Mouse (Mus musculus) sigmoid colon, adult 10 weeks (tissue): ENCODE results near the gene Impdh1. TPM values are rescaled to one million over a fixed set of nuclear protein-coding genes. Genes with fewer than 3 reads are reported as not detected.

Source experiments
- polyA plus RNA-seq: library from polyadenylated mRNA; stranded (reverse); fragments of 350-450 nt; fragmentation: Illumina TruSeq; extraction: RNeasy Lipid Tissue Mini Kit (QIAGEN cat#74804); gene quantifications from one replicate; pipeline ENCODE4 v1.2.3, GENCODE M21; 2014; ENCODE audit warnings: low read depth, low replicate concordance

Gene Impdh1
- polyA plus RNA-seq: 3.3 TPM

DNA sequence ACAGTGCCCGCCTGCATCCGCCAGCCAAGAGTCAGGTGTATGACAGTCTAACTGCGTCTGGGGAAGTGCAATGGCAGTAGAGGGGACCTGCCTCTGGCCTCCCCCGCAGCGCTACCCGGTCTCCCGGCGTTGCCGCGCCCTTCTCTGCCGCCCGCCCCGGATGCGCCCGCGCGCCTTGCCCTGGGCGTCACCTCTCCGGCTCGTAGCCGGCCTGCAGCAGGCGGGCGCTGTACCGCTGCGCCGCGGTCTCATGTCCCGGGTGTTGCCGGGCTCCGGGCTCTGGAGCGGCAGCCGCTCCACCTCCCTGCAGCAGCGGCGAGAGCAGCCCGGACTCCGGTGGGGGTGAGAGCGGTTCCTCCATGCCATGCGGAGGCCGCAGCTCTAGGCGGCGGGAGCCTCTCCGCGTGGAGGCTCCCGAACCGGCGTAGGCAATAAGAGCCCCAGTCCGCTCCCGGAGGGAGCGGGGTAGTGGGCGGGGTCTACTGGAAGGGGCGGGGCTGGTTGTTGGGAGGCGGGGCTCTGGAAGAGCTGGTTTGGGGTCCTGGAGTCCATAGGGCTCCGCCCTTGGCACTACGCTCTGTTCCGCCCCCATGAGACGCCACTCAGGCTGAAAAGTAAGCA, at the start of gene Impdh1:
Gene Impdh1, minus strand, starts transcription at position 484 of the 621 bp plus-strand sequence.

DNA sequence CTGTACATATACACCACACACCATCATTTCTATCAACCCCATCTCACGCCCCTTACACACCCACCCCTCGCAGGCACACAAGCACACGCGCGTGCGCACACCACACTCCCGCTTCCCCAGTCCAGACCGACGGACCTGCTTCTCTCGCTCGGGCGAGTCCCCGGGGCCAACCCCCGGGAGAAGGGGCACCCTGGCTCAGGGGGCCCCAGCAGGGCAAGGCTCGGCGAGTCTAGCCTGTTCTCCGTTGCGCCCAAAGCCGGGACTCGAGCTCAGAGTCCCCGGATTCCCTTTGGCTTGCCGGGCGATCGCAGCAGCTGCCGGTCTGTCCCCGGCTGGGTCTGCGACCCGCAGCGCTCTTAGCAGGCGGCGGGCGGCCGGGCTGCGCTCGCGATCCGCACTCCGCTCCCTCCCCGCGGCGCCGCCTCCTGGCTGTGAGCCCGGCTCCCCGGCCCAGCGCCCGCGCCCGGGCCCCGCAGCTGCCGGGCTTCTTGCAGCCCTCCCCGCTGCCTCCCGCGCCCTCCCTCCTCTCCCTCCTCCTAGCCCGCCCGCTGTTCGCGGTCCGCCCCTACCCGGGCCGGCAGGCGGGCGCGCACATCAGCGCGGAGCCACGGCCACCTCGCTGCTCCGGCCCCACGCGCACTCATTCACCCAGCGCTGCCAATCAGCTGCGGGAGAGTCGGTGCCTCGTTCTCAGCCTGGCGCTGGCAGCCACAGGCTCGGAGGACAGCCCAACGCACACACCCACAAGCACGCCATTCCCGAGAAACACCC, 37.1 kb downstream of the Impdh1 start, which contains the start of gene Prrt4:
Gene Prrt4, minus strand, starts transcription at position 697 of the 771 bp plus-strand sequence.

DNA sequence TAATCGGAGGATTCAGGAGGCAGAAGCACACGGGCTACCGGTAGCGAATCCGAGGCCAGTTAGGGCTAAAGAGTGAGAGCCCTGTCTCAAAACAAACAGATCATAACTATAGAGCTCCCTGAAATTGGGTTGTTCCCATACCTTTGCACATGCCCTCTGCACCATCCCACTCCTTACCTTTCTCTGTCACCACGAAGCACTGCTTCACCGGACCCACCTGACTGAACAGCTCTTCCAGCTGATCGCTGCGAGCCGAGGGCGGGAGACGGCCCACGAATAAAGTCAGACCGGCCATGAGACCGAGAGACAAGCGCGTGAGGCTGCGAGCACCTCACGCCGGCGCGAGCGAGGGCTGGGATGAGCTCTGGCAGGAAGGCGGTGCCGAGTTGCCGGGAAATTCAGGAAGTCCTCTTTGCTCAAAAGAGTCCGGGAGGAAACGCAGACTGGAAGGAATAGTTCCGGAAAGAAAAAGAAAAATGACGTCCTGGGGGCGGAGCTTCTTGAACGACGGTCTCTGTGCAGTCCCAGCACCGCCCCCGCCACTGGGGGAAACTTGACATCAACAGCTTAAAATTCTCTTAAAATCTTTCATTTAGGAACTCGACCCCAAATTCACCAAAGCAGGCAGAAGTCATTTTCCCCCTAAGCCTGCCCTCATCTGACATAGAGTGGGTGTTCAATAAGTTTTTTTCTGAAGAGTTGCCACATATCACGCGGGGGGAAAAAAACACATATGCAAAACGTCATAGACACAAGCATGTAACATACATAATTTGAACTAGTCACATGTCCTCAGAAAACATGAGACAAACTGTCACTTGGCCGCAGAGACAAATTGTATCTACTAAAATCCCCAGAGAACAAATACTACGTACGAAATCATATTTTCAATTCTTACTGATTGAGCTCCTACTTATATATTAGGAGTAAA, 51.6 kb downstream of the Impdh1 start, which contains the start of gene Rbm28:
Gene Rbm28, minus strand, starts transcription at position 693 of the 931 bp plus-strand sequence.

Other genes starting within 250 kb of the Impdh1 start
- gene Lep, start 156.1 kb downstream of the Impdh1 start, polyA plus RNA-seq: 0.69 TPM
- 44.7 TPM for gene Rbm28, start 51.4 kb downstream of the Impdh1 start, polyA plus RNA-seq
- gene Prrt4, start 36.8 kb downstream of the Impdh1 start, polyA plus RNA-seq: not detected
- 8.4 TPM for gene Hilpda, start 56.1 kb upstream of the Impdh1 start, polyA plus RNA-seq
- gene Fam71f2, start 63.2 kb upstream of the Impdh1 start, polyA plus RNA-seq: not detected
- gene Fam71f1, start 102.8 kb upstream of the Impdh1 start, polyA plus RNA-seq: not detected
- 355 TPM for gene Calu, start 131.7 kb upstream of the Impdh1 start, polyA plus RNA-seq
- gene Opn1sw, start 172.1 kb upstream of the Impdh1 start, polyA plus RNA-seq: not detected
- 1.5 TPM for gene Ccdc136, start 179.9 kb upstream of the Impdh1 start, polyA plus RNA-seq
- 0.19 TPM for gene Flnc, start 216.9 kb upstream of the Impdh1 start, polyA plus RNA-seq